Mouse (Mus musculus) thymus, adult 2 months (tissue): ENCODE data around the gene Osbpl10.

Experiments
- CTCF ChIP-seq: fragments of 200-500 bp; IDR thresholded peaks from 2 replicates; pipeline ENCODE4 v1.5.1; 2012; ENCODE audit warnings: mild to moderate bottlenecking, control low read depth, low read length, moderate library complexity, borderline replicate concordance; ENCODE audit not compliant: control insufficient read depth, poor library complexity, insufficient read depth; ENCODE audit errors: extremely low read depth
- POLR2A ChIP-seq: fragments of 200-500 bp; IDR thresholded peaks from 2 replicates; pipeline ENCODE4 v1.6.1; 2012; ENCODE audit warnings: mild to moderate bottlenecking, low read length, control low read depth, moderate library complexity; ENCODE audit not compliant: control insufficient read depth, poor library complexity, insufficient read depth; ENCODE audit errors: extremely low read depth

DNA sequence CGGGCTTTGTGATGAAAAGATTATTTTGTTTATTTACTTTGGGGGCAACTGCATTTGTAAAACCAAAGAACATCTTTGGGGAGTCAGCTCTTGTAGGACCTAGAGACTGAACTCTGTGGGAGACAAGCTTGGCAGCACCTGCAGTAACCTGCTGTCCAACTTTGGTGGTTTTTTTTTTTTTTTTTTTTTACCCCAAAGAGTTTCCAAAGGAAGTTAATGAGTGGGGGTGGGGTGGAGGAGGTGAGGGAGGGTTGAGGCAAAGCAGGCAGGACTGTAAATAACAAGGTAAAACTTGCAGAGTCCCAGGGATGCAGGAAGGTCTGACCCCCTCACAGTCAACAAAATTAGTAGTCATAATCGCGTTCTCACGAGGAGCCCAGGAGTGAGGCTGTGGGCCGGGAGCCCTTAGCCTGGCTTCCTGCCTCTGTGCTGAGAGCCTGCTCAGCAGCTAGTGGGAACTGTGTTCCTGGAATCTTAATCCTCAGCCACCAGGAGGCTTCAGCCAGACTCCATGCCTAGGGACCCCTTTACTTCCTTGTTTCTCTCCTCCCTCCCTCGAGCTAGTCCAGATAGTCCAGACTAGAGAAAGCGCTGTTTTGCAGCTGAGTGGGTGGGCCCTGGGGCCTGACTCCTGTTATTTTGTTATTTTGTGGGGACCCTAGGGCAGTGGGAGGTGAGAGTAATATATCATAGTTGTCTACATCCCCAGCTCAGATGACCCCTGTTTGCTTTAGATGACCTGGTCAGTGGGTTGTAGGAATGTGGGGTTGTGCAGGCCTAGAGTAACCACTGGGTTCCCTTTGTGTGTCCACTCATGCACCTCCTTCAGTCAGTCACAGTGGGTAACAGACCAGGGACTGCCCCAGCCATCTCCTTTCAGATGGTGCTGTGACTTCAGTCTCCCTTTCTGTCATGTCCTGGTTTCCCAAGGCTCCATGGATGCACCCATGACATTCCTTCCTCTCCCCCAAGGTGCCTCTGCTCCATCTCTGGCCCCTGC, 236.5 kb downstream of the Osbpl10 start:
- no peak for TF ChIP-seq POLR2A
- TF ChIP-seq CTCF = no peak
